ENCODE assay signal across 18 mouse cellular contexts in the genomic region with DNA sequence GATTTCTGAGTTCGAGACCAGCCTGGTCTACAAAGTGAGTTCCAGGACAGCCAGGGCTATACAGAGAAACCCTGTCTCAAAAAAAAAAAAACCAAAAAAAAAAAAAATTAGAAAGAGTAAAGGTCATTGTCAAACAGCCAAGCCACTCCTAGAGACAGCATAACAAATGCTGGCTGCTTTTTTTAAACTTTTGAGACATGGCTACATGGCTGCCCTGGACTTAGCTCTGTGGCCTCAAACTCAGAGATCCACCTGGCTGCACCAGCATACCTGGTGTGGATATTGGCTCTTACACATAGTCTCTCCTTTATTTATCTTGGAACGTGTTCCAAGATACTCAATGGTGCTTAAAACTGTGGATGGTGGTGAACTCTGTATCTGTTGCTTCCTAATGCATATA. TPM values are rescaled to one million over a fixed set of nuclear protein-coding genes. Genes with fewer than 3 reads are reported as not detected.
A peak's percentile ranks its signal among the peaks of the same experiment; 100 is the strongest.
DNase-seq lines count a peak whose midpoint lies in the region; ATAC-seq and TF ChIP-seq lines count a peak whose summit lies in the region.
"Had no signal": no experiment of that assay in that cellular context is flagged by ENCODE, and none has a peak within 500 bp of the region (broad histone marks: within the 10 kb centered on the region; RNA-seq: fewer than 3 reads in every experiment).

No protein-coding gene starts in this region.

- DNase-seq in kidney, adult 18-20 months: peak; percentile 26
- peak; percentile 98 for DNase-seq in liver, adult 2 months (ENCODE audit: extremely low read depth, low read depth, low spot score)
- DNase-seq in kidney, postnatal 25 days: peak; percentile 29 to 78
- no peak for DNase-seq in adrenal gland, postnatal 36 days
- no peak for DNase-seq in left cerebral cortex, postnatal 14 days (ENCODE audit: low spot score in 2 of 2)
- DNase-seq: adrenal gland, postnatal 14 days; cerebellum, adult 8-10 months; cerebellum, postnatal 14 days; embryo, embryonic 11 days; gastrocnemius, postnatal 36 days; heart, adult 11 months; heart, postnatal 36 days had no signal

- intact Hi-C loops in left cerebral cortex, postnatal 14 days (cut with DNase I): no loop called here

- H3K9ac ChIP-seq in kidney, embryonic 16.5 days (replicated peaks; ENCODE audit: low read length): no peak overlapping the region
- H3K9ac ChIP-seq in liver, adult 2 months (ENCODE audit: low read depth, low read length): no peak overlapping the region
- no peak overlapping the region for H3K9ac ChIP-seq in liver, embryonic 12.5 days
- H3K9ac ChIP-seq: embryonic facial prominence, embryonic 15.5 days; forebrain, embryonic 15.5 days; heart, embryonic 13.5 days had no signal

- peaks cover 70% of the 10 kb centered on the region for H3K36me3 ChIP-seq in kidney, embryonic 16.5 days (ENCODE audit: insufficient read depth, low read length)
- H3K36me3 ChIP-seq in liver, adult 2 months (ENCODE audit: control insufficient read depth, insufficient read depth, low read length): 0 out of 2 replicates have a peak, but pooled peaks cover 2% of the 10 kb centered on the region
- peaks cover 96% of the 10 kb centered on the region for H3K36me3 ChIP-seq in liver, embryonic 12.5 days

- H3K4me3 ChIP-seq in kidney, embryonic 16.5 days (ENCODE audit: low read length): no peak overlapping the region
- H3K4me3 ChIP-seq in liver, adult 2 months (ENCODE audit: insufficient read depth, low read depth, low read length): no peak overlapping the region
- H3K4me3 ChIP-seq in liver, embryonic 12.5 days: no peak overlapping the region
- H3K4me3 ChIP-seq: embryonic facial prominence, embryonic 15.5 days; forebrain, embryonic 15.5 days; heart, embryonic 13.5 days had no signal

- no peak for ATAC-seq in kidney, embryonic 16.5 days (ENCODE audit: low FRiP score, low TSS enrichment)
- no peak for ATAC-seq in liver, embryonic 12.5 days

- H3K9me3 ChIP-seq in kidney, embryonic 16.5 days (ENCODE audit: low read length): no peaks in the 10 kb centered on the region
- no peaks in the 10 kb centered on the region for H3K9me3 ChIP-seq in liver, embryonic 12.5 days (replicated peaks)
- H3K9me3 ChIP-seq: embryonic facial prominence, embryonic 15.5 days; forebrain, embryonic 15.5 days; heart, embryonic 13.5 days had no signal

- H3K79me2 ChIP-seq in liver, adult 2 months (ENCODE audit: control insufficient read depth, insufficient read depth, low read length): no peaks in the 10 kb centered on the region

- H3K27ac ChIP-seq in kidney, embryonic 16.5 days (ENCODE audit: low read length): no peak overlapping the region
- H3K27ac ChIP-seq in liver, adult 2 months (replicated peaks; ENCODE audit: insufficient read depth, low read depth, low read length): no peak overlapping the region
- H3K27ac ChIP-seq in liver, embryonic 12.5 days: no peak overlapping the region
- H3K27ac ChIP-seq: embryonic facial prominence, embryonic 15.5 days; heart, embryonic 13.5 days had no signal

- WGBS in kidney, embryonic 16.5 days: 82% methylated on average over 2 of the region's 2 CpGs
- 43% methylated on average over 2 of the region's 2 CpGs for WGBS in liver, adult 2 months
- WGBS in liver, embryonic 12.5 days (ENCODE audit: insufficient replicate concordance): 75% methylated on average over 2 of the region's 2 CpGs

- H3K4me2 ChIP-seq in kidney, embryonic 16.5 days (replicated peaks; ENCODE audit: low read depth, low read length): no peak overlapping the region
- no peak overlapping the region for H3K4me2 ChIP-seq in liver, embryonic 12.5 days
- H3K4me2 ChIP-seq: embryonic facial prominence, embryonic 15.5 days; forebrain, embryonic 15.5 days; heart, embryonic 13.5 days had no signal

- no peak for TF ChIP-seq CTCF in liver, adult 2 months (IDR thresholded peaks at IDR 0.05; ENCODE audit: low read depth, low read length)

- no peaks in the 10 kb centered on the region for H3K27me3 ChIP-seq in kidney, embryonic 16.5 days (ENCODE audit: insufficient read depth, low read length)
- no peaks in the 10 kb centered on the region for H3K27me3 ChIP-seq in liver, adult 2 months (ENCODE audit: control insufficient read depth, insufficient read depth, low read length)
- no peaks in the 10 kb centered on the region for H3K27me3 ChIP-seq in liver, embryonic 12.5 days (replicated peaks)
- H3K27me3 ChIP-seq: embryonic facial prominence, embryonic 15.5 days; forebrain, embryonic 15.5 days; heart, embryonic 13.5 days had no signal

- TF ChIP-seq POLR2A in liver, adult 2 months (IDR thresholded peaks at IDR 0.05; ENCODE audit: extremely low read depth, insufficient read depth, low read length): no peak

- no peaks in the 10 kb centered on the region for H3K4me1 ChIP-seq in kidney, embryonic 16.5 days (ENCODE audit: insufficient read depth, low read length)
- H3K4me1 ChIP-seq in liver, adult 2 months (ENCODE audit: control insufficient read depth, insufficient read depth, low read length): peaks cover 13% of the 10 kb centered on the region
- H3K4me1 ChIP-seq in liver, embryonic 12.5 days: no peaks in the 10 kb centered on the region
- H3K4me1 ChIP-seq: embryonic facial prominence, embryonic 15.5 days; heart, embryonic 13.5 days had no signal

RNA-seq across cellular contexts. Expression of gene Ndc1, which starts 20.7 kb away (rescaled TPM):
- 36.5 and 39.7 TPM in 2 replicates for polyA plus RNA-seq in kidney, embryonic 16.5 days (2015; fragmentation: Nextera tagmentation; extraction: Ambion mirVana)
- total RNA-seq in liver, adult 2 months (2014; rRNA removed): 5.3 and 6.4 TPM in 2 replicates
- 7.0 and 8.4 TPM in 2 replicates for polyA plus RNA-seq in liver, adult 2 months (2012; rRNA removed)
- 28.9 and 30.3 TPM in 2 replicates for polyA plus RNA-seq in liver, embryonic 12.5 days (2016; fragmentation: Nextera tagmentation; extraction: Ambion mirVana)
- 10 to 100 TPM in 1 of 2 experiments, 1 to 10 TPM in 1; 9.5 to 12.4 TPM for total RNA-seq in adrenal gland, postnatal 36 days (2021)
- total RNA-seq in left cerebral cortex, postnatal 14 days (2021): 10 to 100 TPM; 14.6 to 18.8 TPM

RNA-seq across cellular contexts. Expression of gene Glis1, which starts 46.1 kb away (rescaled TPM):
- polyA plus RNA-seq in kidney, embryonic 16.5 days (2015; fragmentation: Nextera tagmentation; extraction: Ambion mirVana): 4.6 and 5.1 TPM in 2 replicates
- total RNA-seq in liver, adult 2 months (2014; rRNA removed): not detected in 2 replicates
- 0.10 TPM in 1 of 2 replicates, not detected in the other for polyA plus RNA-seq in liver, adult 2 months (2012; rRNA removed)
- 0.24 and 0.32 TPM in 2 replicates for polyA plus RNA-seq in liver, embryonic 12.5 days (2016; fragmentation: Nextera tagmentation; extraction: Ambion mirVana)
- under 1 TPM; 0.43 to 0.93 TPM for total RNA-seq in adrenal gland, postnatal 36 days (2021)
- total RNA-seq in left cerebral cortex, postnatal 14 days (2021): 1 to 10 TPM; 1.4 to 2.3 TPM
- total RNA-seq: common myeloid progenitor, adult 5-6 weeks had no signal

Comparison
In these comparisons a context has a peak if more than half of its experiments do, and no peak if none do; other contexts are left out.
1. DNase-seq: peak in kidney, adult 18-20 months (single experiment), liver, adult 2 months (single experiment) and kidney, postnatal 25 days (2 of 2); none in adrenal gland, postnatal 36 days (0 of 2) and left cerebral cortex, postnatal 14 days (0 of 2).